Mouse (Mus musculus): ENCODE measurements around the gene 4930435E12Rik.

DNA sequence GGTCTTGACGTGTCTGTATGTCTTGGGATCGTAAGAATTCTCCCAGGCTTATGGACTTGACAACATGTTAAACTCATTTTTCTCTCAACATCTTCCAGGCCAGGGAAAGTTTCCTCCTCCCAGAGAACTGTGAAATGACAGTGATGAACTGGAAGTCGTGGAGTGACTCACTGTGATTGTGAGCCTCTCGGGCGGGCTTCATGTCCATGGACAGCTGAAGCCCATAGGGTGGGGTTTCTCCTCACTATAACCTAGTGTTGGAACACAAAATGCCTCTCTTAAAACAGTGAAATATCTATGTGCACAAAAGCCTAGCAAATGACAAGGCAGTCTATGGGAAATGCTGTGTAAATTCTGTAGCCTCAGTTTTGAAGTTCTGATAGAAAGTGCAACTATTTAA lies 35.8 kb upstream of the 4930435E12Rik start:
- TF ChIP-seq GATA1 (IDR thresholded peaks at IDR 0.05; ENCODE audit: borderline replicate concordance, low read length) (no peak), FLI1 (IDR thresholded peaks at IDR 0.05; ENCODE audit: low read length) (no peak)

Data from megakaryocyte, embryonic 14.5 days (primary cell).